Mouse (Mus musculus) liver, postnatal 0 days (tissue): ENCODE results near the gene Efna1.

Experiments used
- CTCF ChIP-seq: sonication (generic); IDR thresholded peaks from 2 replicates; pipeline ENCODE4 v1.5.1; 2016; ENCODE audit warnings: antibody characterized with exemption, low read depth
- EP300 ChIP-seq: IDR thresholded peaks from 2 replicates; pipeline ENCODE4 v1.6.1; 2016; ENCODE audit warnings: antibody characterized with exemption, low read depth, mild to moderate bottlenecking

- TF ChIP-seq CTCF: no peak
- TF ChIP-seq EP300: no peak
These were observed 41.2 kb upstream of the Efna1 start for GRCm38 (mm10) chr3:89322131-89322500.
